Mouse (Mus musculus): ENCODE measurements at regions not wholly inside any gene's neighbourhood (a gene's known extent, or its start where the extent isn't known, plus 50 kb on each side); places are given as distances from the start of the nearest gene placed in this dataset.
"Not testable (repeated sequence)": the region's sequence is repeated elsewhere in the genome, so short reads cannot be mapped to it uniquely, and the experiment has no call there.

DNA sequence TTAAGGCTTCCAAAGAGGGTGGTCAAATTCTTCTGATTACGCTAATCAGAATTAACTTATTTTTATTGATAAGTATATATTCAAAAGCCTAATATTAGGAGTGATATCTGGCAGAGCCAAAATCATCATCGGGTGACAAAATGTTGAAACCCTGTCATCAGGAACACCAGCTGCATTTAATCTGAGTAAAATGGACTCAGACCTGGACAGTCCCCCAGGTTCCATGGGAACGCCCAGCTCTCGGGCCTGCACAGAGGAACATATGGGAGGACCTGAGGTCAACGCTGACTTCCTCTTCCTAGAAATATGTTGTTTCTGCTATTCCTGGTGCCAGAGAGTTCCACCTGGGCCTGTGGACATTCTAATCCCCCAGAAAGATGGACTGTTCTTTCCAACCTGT, 176.5 kb downstream of the Tmx1 start:
- DNase-seq (ENCODE audit: low spot score), result no peak

DNA sequence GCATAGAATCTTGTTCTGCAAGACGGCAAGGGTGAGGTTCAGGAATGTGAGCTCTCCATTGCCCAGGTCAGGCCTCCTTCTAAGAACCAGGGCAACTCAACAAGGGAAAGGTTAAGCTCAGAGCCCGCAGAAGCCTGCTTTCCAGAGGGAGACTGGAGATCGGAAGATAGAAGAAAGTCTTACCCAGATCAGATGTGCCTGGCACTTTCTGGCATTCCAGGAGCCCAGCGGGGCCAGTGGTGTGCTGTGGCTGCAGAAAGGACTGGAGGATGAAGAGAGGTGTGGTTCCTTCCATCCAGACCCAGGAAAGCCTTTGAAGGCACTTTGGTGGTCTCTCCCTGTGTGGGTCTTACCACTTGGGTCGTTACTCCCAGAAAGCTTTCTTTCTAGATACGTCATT, 178.4 kb downstream of the Tmx1 start:
- no peak for DNase-seq (ENCODE audit: low spot score)

DNA sequence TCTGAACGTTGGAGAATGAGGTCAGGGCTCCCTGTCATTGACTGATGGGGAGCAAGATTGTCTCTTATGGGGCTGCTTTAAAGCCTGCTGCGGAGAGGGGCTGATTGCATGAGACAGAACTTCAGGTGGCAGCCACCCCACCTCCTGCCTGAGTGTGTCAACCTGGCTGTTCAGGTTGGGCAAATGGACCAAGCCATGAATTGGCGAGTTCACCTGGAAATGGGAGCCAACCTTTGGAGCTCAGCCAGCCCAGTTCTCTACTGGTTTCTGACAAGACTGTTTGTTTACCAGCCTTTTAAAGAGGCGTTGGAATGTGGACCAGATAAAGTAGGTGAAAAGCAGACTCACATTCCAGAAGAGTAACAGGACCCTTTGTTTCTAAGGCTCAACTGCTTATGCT, 180.3 kb downstream of the Tmx1 start:
- DNase-seq (ENCODE audit: low spot score), result no peak

DNA sequence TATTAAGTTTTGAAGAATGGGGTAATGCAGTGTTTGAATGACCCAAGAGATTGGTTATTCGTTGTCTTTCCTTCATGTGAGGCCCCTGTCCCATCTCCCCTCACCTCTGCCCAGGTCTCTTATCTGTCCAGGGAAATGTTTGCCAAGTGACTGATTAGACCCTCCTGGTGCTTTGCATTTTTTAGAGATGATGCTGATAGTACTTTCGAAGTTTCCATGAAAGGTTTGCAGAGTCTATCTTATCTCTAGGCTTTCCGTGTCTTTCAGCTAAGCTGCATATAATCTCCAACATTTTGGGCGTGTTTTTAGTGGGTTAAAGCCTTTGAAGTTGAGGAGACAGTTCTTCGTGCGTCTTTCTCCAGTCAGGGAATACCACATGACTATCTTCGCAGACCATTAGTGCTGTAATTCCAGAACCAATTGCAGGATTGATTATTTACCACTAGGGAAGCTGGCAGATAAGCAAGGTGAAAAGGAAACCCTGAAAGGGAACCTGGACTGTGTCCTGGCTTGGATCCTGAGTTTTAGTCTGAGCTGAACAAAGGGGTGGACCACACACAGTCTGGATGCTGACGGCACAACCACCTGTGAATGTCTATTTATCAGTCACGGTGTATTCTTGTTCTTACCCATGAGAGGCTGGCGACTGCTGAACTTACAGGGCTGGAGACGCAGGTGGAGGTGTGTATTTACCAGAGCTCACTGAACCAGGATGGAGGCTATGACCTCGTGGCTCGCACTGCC, 180.9 kb downstream of the Tmx1 start:
- DNase-seq (ENCODE audit: low spot score), result no peak

DNA sequence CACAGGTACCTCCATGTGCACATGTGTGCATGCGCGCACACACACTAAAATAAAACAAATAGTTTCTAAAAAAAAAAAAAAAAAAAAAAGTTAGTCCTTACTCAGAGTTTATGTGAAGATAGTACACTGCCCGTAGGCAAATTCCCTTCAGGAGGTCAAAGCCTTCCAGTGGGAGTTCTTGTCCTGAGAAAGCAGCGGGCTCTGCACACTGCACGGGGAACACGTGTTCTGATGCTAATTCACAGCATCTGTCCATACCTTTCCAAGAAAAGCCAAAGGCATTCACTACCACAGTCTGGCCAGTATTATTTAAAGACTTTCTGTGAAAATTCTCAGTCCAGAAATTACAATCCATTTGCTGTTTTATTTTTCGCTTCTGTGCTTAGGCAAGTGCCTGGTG, 183.1 kb downstream of the Tmx1 start:
- DNase-seq (ENCODE audit: low spot score), result no peak

DNA sequence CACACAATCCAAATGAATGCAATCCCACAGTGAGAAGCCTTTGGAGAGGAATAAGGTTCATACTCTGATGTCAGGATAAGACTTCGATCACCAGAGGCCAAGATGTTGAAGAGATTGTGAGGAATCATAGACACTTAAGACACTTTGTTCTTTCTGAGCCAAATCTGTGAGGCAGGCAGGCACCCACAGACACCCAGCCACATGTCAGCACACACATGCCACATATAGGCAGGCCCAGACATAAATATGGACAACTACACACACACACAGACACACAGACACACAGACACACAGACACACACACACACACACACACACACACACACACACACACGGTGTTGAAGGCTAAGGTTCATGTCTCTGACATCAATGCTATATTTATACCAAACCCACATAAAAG, 185.1 kb upstream of the Frmd6 start:
- no peak for DNase-seq (ENCODE audit: low spot score)

DNA sequence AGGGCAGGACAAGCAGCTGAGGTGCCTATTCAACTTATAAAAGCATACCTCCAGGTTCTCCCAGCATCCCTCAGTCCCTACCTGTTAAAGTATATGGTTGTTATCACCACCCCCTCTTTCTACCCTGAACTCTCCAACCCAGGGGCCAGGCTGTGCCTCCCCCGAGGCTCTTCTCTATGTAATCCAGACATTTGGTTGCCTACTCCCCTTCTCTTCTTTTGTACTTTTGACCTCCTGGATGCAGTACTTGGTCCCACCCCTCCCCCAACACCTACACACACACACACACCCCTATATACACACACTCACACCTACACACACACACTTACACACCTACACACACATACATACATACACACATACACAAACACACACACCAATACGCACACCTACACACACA, 180.4 kb upstream of the Frmd6 start:
- DNase-seq (ENCODE audit: low spot score), result no peak

DNA sequence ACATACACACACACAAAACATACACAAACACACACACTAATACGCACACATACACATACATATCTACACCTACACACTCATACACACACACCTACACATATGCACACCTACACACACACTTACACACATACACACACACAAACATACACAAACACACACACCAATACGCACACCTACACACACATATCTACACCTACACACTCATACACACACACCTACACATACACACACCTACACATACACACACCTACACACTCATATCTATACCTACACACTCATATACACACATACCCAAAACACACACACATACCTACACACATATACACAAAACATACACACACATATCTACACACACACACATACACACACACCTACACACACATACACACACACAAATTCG, 179.9 kb upstream of the Frmd6 start:
- DNase-seq (ENCODE audit: low spot score), result no peak

DNA sequence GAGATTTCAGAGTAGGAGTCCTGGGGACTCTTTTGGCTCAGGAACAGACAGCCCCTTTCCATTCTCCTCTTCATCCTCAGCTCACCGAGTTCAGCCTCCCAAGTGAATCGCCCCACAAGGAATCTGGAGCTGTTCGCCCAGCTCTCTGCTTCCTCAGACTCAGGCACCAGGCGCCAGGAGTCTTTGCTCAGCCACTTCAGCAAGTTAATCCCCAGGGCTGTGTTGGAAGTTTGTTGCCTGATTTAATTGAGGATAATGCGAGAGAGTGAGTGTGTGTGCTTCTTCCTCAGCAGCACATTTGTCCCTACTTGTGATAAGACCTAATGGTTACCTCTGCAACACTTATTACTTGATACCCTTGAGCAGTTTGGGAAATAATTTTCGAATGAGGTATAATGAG, 177.8 kb upstream of the Frmd6 start:
- DNase-seq (ENCODE audit: low spot score), result no peak

DNA sequence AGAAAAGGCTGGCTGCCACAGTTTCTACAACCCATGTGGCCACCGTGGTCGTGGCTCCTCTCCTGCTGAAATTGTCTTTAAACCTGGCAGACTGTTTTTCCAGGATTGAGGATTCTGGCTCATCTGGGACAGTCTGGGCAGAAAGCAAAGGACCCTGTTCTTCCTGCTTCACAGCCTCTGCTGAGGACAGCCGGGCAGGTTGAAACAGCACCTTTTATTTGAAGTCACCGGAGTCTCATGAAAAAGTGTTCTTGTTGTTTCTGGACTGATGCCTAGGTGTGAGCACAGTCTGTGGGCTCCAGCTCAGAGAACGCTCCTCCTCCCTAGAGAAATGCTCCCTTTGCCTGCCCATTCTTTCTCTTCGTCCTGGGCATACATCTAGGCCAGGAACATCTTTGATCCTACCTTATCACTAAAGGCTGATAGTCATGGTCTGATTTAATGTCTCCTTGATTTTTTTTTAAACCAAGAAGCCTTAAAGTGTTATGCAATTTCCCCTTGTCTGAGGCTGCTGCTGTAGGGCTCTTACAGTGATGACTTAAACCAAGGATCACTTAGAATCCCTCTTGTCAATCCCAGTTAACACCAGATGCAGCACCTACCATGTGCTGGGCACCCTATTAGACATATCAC, 177.0 kb upstream of the Frmd6 start:
- no peak for DNase-seq (ENCODE audit: low spot score)

DNA sequence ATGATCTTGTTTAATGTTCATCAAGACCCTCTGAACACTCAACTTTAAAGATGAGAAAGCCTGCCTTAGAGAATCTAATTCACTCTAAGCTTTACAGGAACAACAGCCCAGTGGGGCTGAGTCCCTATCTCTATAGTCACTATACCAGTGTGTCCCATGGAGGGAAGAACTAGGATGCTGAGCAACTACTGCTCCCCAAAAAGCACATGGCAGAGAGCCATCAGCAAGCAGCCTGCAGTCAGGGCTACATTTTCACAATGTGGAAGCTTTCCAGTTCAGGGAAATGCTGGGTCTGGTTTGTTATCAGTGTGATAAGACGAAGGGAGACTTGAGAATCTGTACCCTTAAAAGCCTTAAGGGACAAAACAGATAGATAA, 176.5 kb upstream of the Frmd6 start:
- no peak for DNase-seq (ENCODE audit: low spot score)

DNA sequence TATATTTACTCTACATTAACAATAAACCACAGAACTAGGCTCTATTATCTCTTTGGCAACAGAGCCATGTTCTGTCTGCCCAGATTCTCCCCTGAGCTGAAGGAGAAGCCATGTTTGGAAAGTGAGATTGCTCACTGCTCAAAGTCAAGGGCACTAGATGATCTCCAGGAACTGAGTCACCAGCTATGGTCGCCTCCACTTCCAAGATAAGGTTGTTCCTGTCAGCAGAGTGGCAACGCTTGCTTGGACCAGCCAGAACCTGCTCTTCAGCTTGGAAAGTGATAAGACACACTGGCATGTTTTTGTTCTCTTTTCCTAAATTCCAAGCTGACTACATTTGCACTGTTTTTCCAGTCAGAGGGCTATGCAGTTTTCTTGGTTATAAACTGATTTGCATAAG, 175.6 kb upstream of the Frmd6 start:
- DNase-seq (ENCODE audit: low spot score), result no peak

DNA sequence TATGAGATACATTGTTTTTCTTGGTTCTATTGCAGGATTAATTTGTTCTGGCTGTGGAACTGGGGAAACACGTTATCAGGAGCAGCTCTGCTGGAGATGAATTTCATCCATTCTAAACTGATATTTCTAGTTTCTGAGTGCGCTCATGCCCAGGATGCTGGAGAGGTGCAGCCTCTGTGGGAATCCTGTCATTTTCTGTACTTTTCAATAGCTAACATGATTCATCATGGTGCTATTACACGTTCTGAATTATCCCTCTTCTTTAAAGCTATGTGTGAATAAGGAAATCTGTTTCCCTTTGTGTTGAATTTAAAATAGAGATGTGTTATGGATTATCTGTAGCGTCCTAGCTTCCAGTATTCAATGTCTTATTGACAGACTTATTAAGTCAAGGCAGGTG, 174.8 kb upstream of the Frmd6 start:
- DNase-seq (ENCODE audit: low spot score), result no peak

DNA sequence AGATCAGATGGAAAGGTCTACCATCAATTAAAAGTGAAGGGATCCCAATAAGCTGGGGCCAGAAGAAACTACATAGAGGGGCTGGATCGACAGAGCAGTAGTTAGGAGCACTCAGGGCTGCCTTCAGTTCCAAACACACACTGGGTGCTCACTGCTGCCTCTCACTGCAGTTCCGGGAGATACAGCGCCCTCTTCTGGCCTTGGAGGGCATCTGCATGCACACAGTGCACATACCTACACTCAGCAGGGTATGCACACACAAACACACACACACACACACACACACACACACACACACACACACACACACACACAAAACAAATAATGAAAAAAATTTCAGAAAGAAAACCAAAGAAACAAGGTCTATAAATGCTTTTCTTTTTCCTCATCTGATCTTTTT, 172.6 kb upstream of the Frmd6 start:
- no peak for DNase-seq (ENCODE audit: low spot score)

DNA sequence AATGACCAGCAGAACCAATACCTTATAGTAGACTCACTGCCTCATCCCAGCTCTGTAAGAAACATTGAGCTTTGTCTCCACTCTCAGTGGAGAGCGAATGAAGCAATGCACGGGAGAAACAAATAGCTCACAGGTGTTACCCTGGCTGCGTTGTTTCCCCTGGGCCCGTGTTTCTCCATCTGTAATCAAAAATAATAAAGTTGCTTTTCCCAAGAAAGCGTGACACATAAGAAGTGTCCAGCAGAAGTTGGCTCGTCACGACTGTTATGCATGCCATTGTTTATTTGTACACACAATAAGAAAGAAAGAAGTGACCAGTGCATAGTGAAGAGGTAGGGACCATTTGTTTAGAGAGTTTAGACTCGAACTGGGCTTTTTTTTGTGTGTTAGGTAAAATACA, 171.3 kb upstream of the Frmd6 start:
- DNase-seq (ENCODE audit: low spot score), result no peak

DNA sequence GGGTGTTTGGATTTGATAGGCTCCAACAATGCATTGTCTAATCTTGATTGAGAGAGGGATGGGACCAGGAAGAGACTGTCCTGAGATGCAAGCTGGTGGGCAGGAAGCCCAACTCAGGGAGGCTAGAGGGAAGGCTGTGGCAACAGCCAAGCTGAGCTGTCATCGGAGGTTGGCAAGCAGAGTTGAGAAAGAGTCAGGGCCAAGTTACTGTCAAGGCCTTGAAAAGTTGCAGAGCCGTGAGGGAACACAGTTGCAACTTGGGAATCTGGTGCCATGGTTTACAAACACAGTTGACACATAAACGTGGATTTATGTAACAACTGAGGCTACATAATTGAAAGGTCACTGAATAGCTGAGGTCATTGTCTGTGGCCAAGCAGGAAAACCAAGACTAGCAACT, 170.8 kb upstream of the Frmd6 start:
- no peak for DNase-seq (ENCODE audit: low spot score)

DNA sequence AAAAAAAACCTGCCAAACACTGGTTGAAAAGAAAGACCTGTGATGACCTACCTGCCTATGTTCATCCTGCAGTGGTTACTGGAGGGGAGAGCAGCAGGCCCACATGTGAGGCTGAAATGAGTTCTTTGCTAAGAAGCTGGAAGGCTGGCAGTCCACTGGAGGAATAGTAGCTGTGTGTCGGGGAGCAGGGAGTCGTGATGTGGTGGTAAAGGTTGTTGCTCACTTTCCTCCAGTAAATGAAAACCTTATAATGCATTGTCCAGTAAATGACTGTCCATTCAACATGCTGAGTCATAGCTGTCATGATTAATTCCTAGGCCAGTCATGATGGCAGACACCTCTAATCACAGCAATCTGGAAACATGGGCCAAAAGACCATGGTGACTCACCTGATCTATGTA, 169.9 kb upstream of the Frmd6 start:
- no peak for DNase-seq (ENCODE audit: low spot score)

DNA sequence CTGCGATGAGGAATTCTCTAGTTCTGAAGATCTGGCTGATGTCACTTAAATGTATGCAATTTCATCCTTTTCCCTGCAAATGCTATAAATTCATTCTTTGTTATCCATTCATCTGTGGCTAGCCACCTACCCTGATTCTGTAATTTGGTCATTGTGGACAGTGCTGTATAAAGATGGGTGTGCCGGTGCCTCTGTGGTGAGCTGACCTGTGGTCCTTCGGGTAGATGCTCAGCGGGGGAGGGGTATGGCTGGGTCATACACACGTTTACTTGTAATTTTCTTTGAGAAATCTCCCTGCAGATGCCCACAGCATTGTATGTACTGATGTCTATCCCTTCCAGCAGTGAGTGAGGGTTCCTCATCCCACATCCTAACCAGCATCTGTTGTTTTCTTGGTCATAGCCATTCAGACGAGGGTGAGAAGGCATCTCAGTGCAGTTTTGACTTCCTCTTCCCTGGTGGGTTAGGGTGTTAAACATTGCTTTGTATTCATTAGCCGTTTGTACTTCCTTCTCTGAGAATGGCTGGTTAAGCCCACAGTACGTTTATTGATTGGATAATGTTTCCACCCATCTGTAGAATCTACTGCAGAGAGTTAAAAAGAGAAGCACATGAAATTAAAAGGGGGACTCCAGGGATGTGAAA, 169.3 kb upstream of the Frmd6 start:
- DNase-seq (ENCODE audit: low spot score), result no peak

DNA sequence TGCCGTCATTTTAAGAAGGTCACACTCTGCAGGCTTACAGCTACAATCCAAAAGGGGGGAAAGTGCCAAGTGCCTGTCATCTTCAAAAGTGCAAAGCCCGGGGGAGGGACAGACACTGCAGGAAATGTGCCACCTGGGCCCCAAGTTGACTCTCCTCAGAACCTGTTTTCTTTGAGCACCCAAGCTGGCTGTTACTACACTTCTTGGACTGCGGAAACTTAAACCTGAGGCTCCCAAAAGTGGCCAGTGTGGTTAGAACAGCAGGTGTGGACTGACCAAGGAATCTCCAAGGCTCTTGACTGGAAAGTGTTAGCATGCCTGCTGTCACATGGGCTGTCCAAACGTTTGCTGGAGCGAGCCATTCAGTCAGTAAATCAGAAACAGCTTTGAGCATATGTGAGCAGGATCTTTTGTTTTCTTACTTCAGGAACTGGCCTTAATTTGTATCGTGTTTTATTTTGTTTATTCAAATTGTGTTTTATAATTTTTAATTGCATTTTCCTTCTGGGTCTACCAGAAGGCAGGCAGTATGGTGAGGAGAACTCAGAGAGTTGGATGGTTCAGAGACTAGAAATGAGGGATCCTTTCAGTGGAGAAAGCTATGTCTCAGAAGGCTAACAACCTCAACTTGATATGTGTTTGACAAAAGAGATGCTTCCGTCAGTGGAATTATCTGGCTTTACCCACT, 168.4 kb upstream of the Frmd6 start:
- no peak for DNase-seq (ENCODE audit: low spot score)

DNA sequence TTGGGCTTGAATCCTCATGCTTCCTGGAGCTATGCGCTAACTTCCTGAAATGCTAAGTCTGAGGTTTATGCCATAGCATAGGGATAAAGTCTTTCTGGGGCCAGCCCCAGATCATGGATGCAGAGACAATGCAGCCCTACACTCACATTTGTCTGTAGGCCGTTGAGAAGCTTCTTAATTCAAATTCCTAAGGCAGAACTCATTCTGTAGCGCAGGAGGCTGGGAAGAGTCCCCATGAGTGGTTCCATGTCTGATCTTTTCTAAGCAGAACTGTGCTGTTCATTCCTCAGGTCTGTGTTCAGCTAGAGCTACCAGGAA, 167.9 kb upstream of the Frmd6 start:
- no peak for DNase-seq (ENCODE audit: low spot score)

DNA sequence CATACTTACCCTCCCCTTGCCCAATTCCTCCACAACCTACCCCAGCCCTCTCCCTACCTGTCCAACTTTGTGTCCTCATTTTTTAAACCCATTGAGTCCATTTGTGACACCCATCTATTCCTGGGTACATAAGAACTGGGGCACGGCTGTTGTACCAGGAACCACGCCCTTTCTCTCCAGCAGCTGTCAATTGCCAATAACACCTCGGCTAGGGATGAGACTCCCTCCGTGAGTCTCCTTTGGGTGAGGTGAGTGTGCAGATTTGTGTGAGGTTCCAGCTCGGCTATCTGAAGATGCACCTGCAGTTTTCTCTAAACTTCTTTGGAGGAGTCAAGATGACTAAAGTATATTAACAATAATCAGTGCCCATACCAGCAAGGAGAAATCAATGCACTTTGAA, 167.2 kb upstream of the Frmd6 start:
- DNase-seq (ENCODE audit: low spot score), result no peak

DNA sequence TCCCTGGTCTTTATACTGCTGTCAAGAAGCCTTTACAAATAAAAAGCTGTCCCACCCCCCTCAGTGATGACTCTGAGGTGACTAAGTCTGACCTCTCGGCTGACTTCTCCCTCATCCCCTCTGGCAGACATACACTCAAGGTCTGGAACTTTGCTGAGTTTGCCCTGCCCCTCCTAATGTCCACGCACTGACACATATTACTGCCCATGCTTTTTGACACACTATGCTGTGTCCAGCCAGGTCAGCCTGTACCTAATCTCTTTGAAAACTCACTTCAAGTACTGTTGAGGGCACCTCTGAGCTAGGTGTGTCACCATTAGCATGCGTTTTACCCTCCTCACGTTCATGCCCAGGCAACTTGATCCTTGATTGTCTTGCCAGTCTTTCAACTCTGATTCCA, 164.9 kb upstream of the Frmd6 start:
- no peak for DNase-seq (ENCODE audit: low spot score)

DNA sequence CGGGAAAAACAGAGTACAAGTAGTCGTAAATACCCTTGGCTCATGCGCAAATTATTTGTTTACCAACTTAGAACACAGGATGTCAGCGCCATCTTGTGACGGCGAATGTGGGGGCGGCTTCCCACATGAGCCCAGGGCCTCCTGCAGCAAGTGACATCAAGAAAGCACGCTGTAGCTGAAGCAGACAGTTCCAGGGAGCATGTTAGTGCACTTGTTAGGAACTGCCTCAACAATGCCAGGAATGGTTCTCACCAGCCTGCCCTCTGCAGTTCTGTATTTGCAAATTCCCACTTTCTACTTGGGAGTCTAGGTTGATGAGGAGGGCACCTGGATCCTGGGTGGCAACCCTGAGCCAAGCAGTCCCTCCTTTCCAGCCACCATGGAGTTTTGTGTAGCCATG, 157.2 kb upstream of the Frmd6 start:
- DNase-seq (ENCODE audit: low spot score), result not testable (repeated sequence)
